Mouse (Mus musculus) hindbrain, embryonic 11.5 days (tissue): Measurements from ENCODE around the gene Olfr525. TPM values are rescaled to one million over a fixed set of nuclear protein-coding genes. Genes with fewer than 3 reads are reported as not detected.

Experiments
- ATAC-seq: fragments of 200-750 bp; cut with Nextera tagmentation; 2 replicates; pipeline ENCODE4 v1.8.0; 2017; ENCODE audit warnings: mild to moderate bottlenecking, moderate TSS enrichment, moderate library complexity; ENCODE audit not compliant: low FRiP score
- DNase-seq: peaks from one replicate; pipeline ENCODE4 v3.0.0-alpha.2; 2015; ENCODE audit warnings: low spot score
- H3K27ac ChIP-seq: fragments of 300-500 bp; sonication (generic); 2 replicates; pipeline ENCODE4 v1.5.1; 2014; ENCODE audit warnings: mild to moderate bottlenecking, low read depth, low read length
- H3K27me3 ChIP-seq: fragments of 300-500 bp; sonication (generic); 2 replicates; pipeline ENCODE4 v1.6.1; 2014; ENCODE audit warnings: mild to moderate bottlenecking, low read length, moderate library complexity, mixed read lengths; ENCODE audit not compliant: control insufficient read depth, insufficient read depth
- H3K36me3 ChIP-seq: fragments of 300-500 bp; sonication (generic); 2 replicates; pipeline ENCODE4 v1.6.1; 2014; ENCODE audit warnings: mild to moderate bottlenecking, low read length, moderate library complexity, mixed read lengths; ENCODE audit not compliant: control insufficient read depth, insufficient read depth
- H3K4me1 ChIP-seq: fragments of 300-500 bp; sonication (generic); replicated peaks from 2 replicates; pipeline ENCODE4 v1.6.1; 2014; ENCODE audit warnings: low read length, mixed read lengths; ENCODE audit not compliant: control insufficient read depth, insufficient read depth
- H3K4me2 ChIP-seq: fragments of 300-500 bp; sonication (generic); replicated peaks from 2 replicates; pipeline ENCODE4 v1.6.1; 2014; ENCODE audit warnings: mild to moderate bottlenecking, low read depth, low read length
- H3K4me3 ChIP-seq: fragments of 300-500 bp; sonication (generic); 2 replicates; pipeline ENCODE4 v1.5.1; 2014; ENCODE audit warnings: low read depth, low read length
- H3K9ac ChIP-seq: fragments of 300-500 bp; sonication (generic); 2 replicates; pipeline ENCODE4 v1.6.1; 2014; ENCODE audit warnings: low read depth, low read length
- H3K9me3 ChIP-seq: fragments of 300-500 bp; sonication (generic); 2 replicates; pipeline ENCODE4 v1.6.1; 2016; ENCODE audit warnings: low read length; ENCODE audit not compliant: control insufficient read depth
- WGBS: fragments of 180-500 bp; shearing (Covaris S2); extraction: QIAGEN DNeasy Blood & Tissue Kit; methylation state at CpG from one replicate; pipeline ENCODE4 v1.1.7; 2014; 5-methylcytosine and 5-hydroxymethylcytosine counted together
- polyA plus RNA-seq: library from polyadenylated mRNA; unstranded; fragments of >200 nt; fragmentation: Nextera tagmentation; extraction: Ambion mirVana; gene quantifications from 2 replicates; pipeline ENCODE4 v1.2.1, GENCODE M21; 2014

The Olfr525 gene
- polyA plus RNA-seq, 1 experiment from 2014 or later, result not detected

- H3K4me3 ChIP-seq, result no peak overlapping the region
- DNase-seq (no peak), ATAC-seq (no peak)
- H3K27me3 ChIP-seq, result no peaks in the 10 kb centered on the region
- no peaks in the 10 kb centered on the region for H3K9me3 ChIP-seq
- H3K4me1 ChIP-seq, result no peaks in the 10 kb centered on the region
- H3K27ac ChIP-seq, result no peak overlapping the region
- H3K36me3 ChIP-seq, result no peaks in the 10 kb centered on the region
- 78% methylated on average over 4 of the region's 4 CpGs for WGBS
- H3K9ac ChIP-seq, result no peak overlapping the region
- H3K4me2 ChIP-seq, result no peak overlapping the region
Measured at GRCm38 (mm10) chr7:140374300-140374699, 53.6 kb downstream of the Olfr525 start.

- WGBS, result 50% methylated on average over 1 of the region's 1 CpGs
Measured at GRCm38 (mm10) chr7:140376231-140376630, 55.6 kb downstream of the Olfr525 start, which contains the start of gene Olfr530. Olfr530 (minus strand) TSS chr7:140376331.

GRCm38 (mm10) chr7:140376911-140377310 is 56.3 kb downstream of the Olfr525 start:
- H3K9ac ChIP-seq, result no peak overlapping the region
- DNase-seq (no peak), ATAC-seq (no peak)
- no peak overlapping the region for H3K4me2 ChIP-seq
- no peaks in the 10 kb centered on the region for H3K36me3 ChIP-seq
- 96% methylated on average over 2 of the region's 2 CpGs for WGBS
- H3K27me3 ChIP-seq, result no peaks in the 10 kb centered on the region
- no peak overlapping the region for H3K27ac ChIP-seq
- no peak overlapping the region for H3K4me3 ChIP-seq
- no peaks in the 10 kb centered on the region for H3K9me3 ChIP-seq
- H3K4me1 ChIP-seq, result no peaks in the 10 kb centered on the region

More at GRCm38 (mm10) chr7:140376231-140376630, 55.6 kb downstream of the Olfr525 start, which contains the start of gene Olfr530:
- Histone ChIP-seq H3K4me2 (no peak within 1 kb of the TSS), H3K27me3 (no peaks in the 10 kb centered on the region), H3K9me3 (no peaks in the 10 kb centered on the region), H3K9ac (no peak within 1 kb of the TSS), H3K27ac (no peak within 1 kb of the TSS), H3K4me1 (no peaks in the 10 kb centered on the region), H3K4me3 (no peak within 1 kb of the TSS), H3K36me3 (no peaks in the 10 kb centered on the region)
- ATAC-seq (no peak), DNase-seq (no peak)

Other genes starting within 250 kb of the Olfr525 start
- gene Caly, start 238.3 kb upstream of the Olfr525 start, polyA plus RNA-seq, result 11.2 and 12.1 TPM in 2 replicates
- 0.27 TPM in 1 of 2 replicates, not detected in the other for gene Prap1, start 227.5 kb upstream of the Olfr525 start, polyA plus RNA-seq
- gene Fuom, start 218.4 kb upstream of the Olfr525 start, polyA plus RNA-seq, result 17.7 and 18.4 TPM in 2 replicates
- gene Paox, start 205.1 kb upstream of the Olfr525 start, polyA plus RNA-seq, result 15.2 and 15.8 TPM in 2 replicates
- gene Echs1, start 204.4 kb upstream of the Olfr525 start, polyA plus RNA-seq, result 168 and 184 TPM in 2 replicates
- gene Mtg1, start 183.3 kb upstream of the Olfr525 start, polyA plus RNA-seq, result 22.0 and 32.2 TPM in 2 replicates
- gene Sprn, start 166.0 kb upstream of the Olfr525 start, polyA plus RNA-seq, result 0.94 and 1.9 TPM in 2 replicates
- not detected in 2 replicates for gene Olfr522, start 156.1 kb upstream of the Olfr525 start, polyA plus RNA-seq
- gene Olfr523, start 147.6 kb upstream of the Olfr525 start, polyA plus RNA-seq, result not detected in 2 replicates
- not detected in 2 replicates for gene Olfr524, start 114.9 kb upstream of the Olfr525 start, polyA plus RNA-seq
- not detected in 2 replicates for gene Cd163l1, start 102.6 kb upstream of the Olfr525 start, polyA plus RNA-seq
- not detected in 2 replicates for gene 5830411N06Rik, start 73.6 kb upstream of the Olfr525 start, polyA plus RNA-seq
- gene Olfr527, start 13.2 kb downstream of the Olfr525 start, polyA plus RNA-seq, result not detected in 2 replicates
- not detected in 2 replicates for gene Olfr60, start 40.8 kb downstream of the Olfr525 start, polyA plus RNA-seq
- not detected in 2 replicates for gene Olfr530, start 55.5 kb downstream of the Olfr525 start, polyA plus RNA-seq
- gene Olfr531, start 82.1 kb downstream of the Olfr525 start, polyA plus RNA-seq, result not detected in 2 replicates
- gene Olfr532, start 100.8 kb downstream of the Olfr525 start, polyA plus RNA-seq, result not detected in 2 replicates
- not detected in 2 replicates for gene Olfr533, start 142.5 kb downstream of the Olfr525 start, polyA plus RNA-seq
- gene Olfr535, start 163.4 kb downstream of the Olfr525 start, polyA plus RNA-seq, result not detected in 2 replicates
- gene Olfr536, start 186.5 kb downstream of the Olfr525 start, polyA plus RNA-seq, result not detected in 2 replicates
- not detected in 2 replicates for gene Olfr538, start 247.0 kb downstream of the Olfr525 start, polyA plus RNA-seq